Mouse (Mus musculus): ENCODE results near the gene Gfpt1.
"Not testable (repeated sequence)": the region's sequence is repeated elsewhere in the genome, so short reads cannot be mapped to it uniquely, and the experiment has no call there.

Gfpt1 gene

DNA sequence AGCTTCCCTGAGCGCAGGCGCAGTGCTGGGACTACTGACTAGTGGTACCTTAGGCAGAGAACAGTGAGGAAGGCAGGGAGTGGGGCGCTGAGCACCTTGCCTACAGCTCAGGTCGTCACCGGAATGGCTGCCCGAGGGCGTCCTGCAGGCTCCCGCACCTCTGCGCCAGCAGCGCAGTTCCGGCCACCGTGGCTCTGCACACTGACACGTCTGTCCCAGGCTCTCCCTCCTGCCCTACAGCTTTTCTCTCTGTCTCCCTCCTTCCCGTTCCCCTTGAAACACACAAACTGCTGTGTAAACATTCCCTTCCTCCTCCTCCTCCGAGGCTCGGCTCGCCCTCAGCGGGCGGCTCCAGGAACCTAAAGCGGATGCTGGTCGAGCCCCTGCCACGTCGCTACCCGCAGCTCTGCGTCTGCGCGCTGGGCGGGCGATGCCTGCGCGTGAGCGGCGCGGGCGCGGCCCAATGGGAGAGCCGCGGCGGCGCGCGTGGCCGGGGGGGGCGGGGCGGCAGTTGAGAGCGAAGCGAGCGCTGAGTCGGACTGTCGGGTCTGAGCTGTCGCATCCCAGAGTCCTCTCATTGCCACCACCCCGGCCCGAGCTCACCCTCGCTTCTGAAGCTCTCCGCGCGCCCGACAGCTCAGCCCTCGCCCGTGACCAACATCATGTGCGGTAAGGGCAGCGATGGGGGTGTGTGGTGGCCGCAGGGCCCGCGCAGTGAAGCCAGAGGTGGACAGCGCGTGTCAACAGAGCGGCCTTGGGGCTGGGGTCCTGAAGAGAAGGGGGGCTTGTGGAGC lies at the start of gene Gfpt1:
Gene Gfpt1 (plus strand): TSS at position 510 of the 794 bp plus-strand sequence.
- peak; percentile 96 for DNase-seq

GRCm38 (mm10) chr6:86994254-86994653 lies 48.4 kb upstream of the Gfpt1 start:
- DNase-seq, result no peak

DNA sequence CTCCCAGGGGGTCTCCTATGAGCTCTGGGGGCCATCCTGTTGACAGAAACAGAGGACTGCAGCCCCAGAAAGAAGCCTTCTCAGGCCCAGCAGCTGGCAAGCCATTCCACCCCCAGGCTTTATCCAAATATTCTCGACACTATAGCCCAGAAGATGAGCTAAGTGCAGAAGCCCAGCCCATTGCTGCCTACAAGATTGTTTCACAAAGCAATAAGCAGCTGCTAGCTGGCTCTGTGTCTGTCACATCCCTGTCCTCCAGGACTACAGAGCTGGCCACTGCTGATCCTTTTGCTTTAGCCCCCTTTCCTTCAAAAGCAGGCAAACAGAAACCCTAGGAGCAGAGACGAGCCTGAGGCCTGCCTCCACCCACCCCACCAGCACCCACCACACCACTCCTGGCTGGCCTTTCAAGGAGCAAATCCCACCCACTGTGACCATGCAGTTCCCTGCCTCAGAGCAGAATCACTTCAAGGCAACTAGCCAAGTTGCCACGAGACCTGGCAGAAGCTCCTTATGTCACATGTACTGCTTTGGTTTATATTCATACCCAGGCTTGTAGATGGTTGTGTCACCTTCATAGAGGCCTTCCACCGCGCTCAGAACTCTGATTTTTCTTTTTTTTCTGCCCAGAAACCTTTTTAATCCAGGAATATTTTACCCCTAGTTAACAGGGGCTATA lies 45.9 kb upstream of the Gfpt1 start:
- peak; percentile 18 for DNase-seq

DNA sequence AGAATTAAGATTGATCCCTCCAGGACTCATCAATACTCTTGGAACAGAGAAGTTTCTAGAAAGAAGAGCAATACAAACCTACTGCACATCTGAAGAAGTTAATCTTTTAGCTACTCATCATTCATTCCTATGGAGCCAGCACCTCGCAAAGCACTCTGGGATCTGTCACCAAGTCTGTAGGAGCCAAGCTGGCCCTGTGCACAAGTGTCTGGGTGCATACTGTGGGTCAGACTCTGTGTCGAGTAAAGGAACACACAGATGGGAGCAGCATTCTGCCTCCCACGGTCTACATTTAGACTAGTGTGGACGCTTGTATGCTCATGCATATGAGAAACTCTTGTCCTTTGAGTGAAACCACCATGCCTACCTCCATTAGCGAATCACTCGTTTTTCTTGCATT lies 45.3 kb upstream of the Gfpt1 start:
- no peak for DNase-seq

GRCm38 (mm10) chr6:87001995-87002394 lies 40.7 kb upstream of the Gfpt1 start:
- DNase-seq, result no peak

GRCm38 (mm10) chr6:87002521-87003055 lies 40.1 kb upstream of the Gfpt1 start:
- peak; percentile 94 for DNase-seq

GRCm38 (mm10) chr6:87004099-87004498 lies 38.5 kb upstream of the Gfpt1 start:
- no peak for DNase-seq

DNA sequence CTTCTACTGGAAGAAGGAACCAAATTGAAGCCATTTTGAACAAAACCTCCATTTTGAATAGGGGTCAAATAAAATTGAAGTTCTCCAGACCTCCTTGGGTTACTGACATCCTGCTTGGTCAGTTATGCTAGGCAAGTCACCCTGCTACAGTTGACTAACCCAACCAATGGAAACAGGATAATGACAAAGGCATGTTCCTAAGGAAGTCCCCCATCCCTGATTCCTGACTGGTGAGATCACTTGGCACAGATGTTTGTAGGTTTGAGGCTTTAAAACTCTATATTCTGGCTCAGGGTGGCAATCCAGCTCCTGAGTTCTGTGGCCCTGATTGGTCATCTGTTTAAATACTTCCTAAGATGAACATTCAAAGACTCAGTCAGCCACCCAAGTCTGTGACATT lies 37.1 kb upstream of the Gfpt1 start:
- DNase-seq, result no peak

DNA sequence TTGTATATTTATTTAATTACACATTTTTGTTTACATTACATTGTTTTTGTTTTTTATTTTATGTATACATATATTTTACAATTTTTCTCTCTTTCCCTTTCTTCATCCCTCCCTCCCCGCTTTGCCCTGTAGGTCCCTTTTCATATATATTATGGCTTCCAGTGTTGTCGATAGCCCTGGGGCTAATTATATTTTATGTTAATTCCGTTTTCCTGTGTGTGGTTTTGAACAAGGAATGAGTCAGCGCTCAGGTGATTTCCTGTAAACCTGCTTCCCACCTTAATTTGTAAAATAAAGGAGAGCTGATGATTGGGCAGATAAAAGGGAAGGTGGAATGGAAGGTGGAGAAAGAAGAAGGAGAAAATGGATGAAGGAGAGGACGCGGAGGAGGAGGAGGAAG lies 33.8 kb upstream of the Gfpt1 start, which contains the start of gene Nfu1:
Gene Nfu1 (plus strand): TSS at position 350 of the 400 bp plus-strand sequence.
- DNase-seq, result no peak

GRCm38 (mm10) chr6:87009692-87010328 lies 32.8 kb upstream of the Gfpt1 start:
- peak; percentile 96 for DNase-seq

- DNase-seq, result peak; percentile 50
Measured at GRCm38 (mm10) chr6:87016916-87017315, 25.7 kb upstream of the Gfpt1 start.

DNA sequence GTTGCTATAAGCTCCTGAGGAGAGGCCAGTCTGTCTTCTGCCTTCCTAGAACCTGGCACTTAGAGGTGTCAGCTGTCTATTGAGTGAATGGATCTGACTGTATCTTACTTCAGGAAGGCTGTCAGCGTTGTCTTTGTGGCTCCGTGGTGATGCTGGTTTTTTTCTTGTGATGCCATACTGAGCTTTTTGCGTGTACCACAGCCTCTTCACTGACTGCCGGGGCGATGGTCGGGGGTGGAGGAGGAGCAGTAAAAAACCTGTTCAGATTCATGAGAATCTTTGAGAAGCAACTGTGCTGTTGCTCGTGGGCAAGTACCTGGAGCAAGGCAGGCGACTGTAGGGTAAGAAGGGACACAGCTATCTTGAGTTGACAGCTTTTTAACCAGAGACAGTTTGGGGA lies 23.8 kb upstream of the Gfpt1 start:
- no peak for DNase-seq

- DNase-seq, result no peak
Measured at GRCm38 (mm10) chr6:87021791-87022190, 20.9 kb upstream of the Gfpt1 start.

- DNase-seq, result peak; percentile 28
Measured at GRCm38 (mm10) chr6:87026980-87027379, 15.7 kb upstream of the Gfpt1 start.

DNA sequence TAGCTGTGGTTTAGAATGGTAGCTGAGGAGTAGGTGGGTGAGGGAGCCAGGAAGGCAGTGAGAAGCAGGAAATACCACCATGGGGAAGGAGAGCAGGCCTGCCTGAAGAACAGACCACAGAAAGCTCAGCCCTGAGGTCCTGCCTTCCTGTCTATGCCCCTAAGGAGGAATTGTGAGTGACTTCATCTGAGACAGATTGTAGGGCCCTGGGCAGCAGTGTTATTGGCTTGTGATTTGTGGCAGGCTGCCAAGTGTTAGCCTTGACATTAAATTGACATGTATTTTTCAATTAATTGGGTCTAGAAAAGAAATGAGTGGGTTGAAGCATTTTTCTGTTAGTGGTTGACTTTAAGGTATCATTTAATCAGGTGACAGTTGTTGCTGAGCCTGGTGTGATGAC lies 13.8 kb upstream of the Gfpt1 start:
- no peak for DNase-seq

GRCm38 (mm10) chr6:87031310-87031709 lies 11.3 kb upstream of the Gfpt1 start:
- DNase-seq, result not testable (repeated sequence)

DNA sequence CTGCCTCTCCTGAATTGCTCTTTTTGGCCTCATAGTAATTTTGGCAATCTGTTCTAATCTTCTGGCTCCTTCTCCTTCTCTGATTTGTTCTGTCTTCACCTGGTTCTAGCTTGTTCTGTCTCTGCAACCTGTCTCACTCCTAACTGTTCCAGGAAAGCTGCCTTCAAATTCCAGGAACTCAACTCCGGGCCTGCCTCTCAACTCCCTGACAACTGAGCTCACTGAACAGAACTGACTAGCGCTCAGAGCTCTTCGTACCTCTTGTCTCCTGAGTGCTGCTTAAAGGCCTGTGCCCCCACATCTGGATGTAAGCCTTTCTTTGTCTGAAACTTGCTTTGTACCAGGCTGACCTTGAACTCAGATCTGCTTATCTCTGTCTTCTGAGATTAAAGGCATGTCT lies 10.2 kb upstream of the Gfpt1 start:
- no peak for DNase-seq

DNA sequence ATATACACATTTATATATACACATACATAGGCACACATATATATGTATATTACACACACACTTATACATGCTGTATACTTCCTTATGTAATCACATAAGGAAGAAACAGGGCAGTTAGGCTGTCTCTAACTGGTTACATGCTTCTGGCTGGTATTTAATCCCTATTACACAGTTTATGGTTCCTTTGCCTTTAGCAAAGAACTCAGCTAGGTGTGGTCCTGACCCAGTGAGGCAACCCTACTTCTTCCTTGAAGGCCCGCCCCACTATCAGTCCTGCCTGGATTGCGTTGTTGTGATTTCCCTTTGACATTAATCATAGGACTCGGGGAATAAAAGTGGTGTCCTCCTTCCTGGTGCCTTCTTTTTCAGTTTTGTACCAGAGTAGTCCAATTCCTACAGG lies 8.3 kb upstream of the Gfpt1 start:
- DNase-seq, result no peak

DNA sequence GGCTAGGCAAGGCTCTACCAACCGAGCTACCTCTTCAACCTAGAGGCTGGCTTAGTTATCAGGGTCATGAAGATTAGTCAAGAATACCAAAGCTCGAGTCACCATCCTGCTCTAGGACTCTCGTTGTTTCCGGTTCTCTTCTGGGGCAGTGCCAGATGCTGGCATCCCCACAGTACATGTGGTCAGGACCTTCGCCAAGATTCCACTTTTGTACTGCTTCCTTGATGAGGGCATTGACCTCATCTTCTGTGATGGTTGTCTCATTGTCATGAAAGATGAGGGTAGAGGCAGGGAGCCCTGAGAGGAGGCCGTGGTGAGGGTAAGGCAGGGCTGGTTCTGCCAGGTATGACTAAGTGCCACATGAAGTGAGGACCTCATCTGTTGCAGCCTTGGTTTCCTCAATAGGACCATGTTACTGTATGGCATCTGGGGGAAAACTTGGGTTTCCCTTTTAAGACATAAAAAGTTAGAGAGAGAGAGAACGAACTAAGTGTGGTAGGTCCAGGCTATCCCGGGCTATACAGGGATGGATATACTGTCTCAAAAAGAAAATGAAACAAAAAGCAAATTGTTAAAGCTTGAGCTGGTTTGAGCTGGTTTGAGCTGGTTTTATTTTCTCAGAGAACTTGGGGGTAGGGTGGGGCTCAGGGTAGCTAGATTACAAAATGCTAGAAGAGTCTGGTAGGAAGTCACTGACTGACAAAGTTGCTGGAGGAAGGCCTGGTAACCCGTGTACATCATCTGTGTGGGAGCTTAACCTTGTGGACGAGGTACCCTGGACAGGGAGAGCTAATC lies 4.6 kb upstream of the Gfpt1 start:
- DNase-seq, result no peak

GRCm38 (mm10) chr6:87039161-87039560 lies 3.5 kb upstream of the Gfpt1 start:
- DNase-seq, result no peak

- no peak for DNase-seq
Measured at GRCm38 (mm10) chr6:87040971-87041370, 1.7 kb upstream of the Gfpt1 start.

DNA sequence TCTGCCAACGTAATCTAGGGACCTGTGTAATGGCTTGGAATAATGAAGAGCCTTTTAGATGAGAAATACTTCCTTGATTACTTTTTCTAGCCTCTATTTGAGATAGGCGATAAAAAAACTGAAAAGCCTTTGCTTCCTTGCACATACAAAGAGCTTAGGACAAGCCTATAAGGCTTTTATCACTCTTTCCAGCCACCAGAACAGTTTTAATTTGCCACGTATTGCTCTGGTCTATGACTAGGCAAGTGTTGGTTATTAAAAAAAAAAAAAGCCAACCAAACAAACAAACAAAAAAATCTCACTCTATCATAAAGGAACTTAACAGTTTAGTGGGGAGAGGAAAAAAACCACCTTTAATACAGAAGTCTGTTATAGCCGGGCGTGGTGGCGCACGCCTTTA lies 1.2 kb upstream of the Gfpt1 start:
- no peak for DNase-seq

GRCm38 (mm10) chr6:87042004-87042336 lies 676 bp upstream of the Gfpt1 start:
- DNase-seq, result no peak

Measured in lung, postnatal 14 days (tissue).